Mouse (Mus musculus) retina, embryonic 14.5 days (tissue): Measurements from ENCODE around the gene D1Pas1.

ENCODE experiments used
- DNase-seq: peaks from one replicate; pipeline ENCODE4 v3.0.0-alpha.2; 2015; ENCODE audit warnings: low spot score

D1Pas1 gene

GRCm38 (mm10) chr1:186986506-186986905 lies 19.3 kb downstream of the D1Pas1 start:
- DNase-seq, result peak; percentile 64

DNA sequence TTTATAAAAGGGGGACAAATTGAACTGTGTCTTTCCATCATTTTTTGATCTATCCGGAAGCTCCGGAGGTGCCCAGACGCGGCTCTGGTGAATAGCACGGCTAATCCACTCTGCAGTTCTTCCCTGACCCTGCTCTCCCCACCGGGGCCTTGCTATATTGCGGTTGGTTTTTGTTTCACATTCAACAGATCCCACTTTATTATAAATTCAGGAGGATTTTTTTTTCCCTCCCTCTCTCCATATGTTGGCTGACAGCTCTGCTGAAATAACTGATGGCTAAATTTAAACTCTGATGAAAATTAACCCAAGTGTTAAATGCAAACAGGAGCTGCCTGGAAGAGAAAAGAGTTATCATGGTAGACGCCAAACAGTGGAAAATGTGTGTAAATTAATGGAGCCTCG lies 21.1 kb downstream of the D1Pas1 start:
- DNase-seq, result peak; percentile 24

GRCm38 (mm10) chr1:186988822-186989221 lies 21.6 kb downstream of the D1Pas1 start:
- no peak for DNase-seq

DNA sequence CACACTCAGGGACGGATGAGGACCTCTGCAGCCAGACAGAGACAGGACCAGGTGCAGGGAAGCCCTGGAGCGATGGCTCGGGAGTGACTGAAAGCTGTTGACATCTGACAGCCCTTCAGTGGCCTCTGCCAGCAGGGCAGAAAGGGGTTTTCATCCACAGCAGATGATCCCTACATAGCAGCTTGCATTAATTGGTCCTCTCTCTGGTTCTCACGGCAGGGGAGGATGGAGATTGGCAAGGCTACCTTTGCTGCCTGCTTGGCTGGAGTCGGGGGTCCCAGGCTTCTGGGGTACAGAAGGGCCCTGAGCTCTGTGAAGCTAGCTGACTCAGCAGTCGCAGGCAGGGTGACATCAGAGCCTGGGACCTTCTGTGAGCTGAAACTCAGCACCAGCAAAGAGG lies 24.3 kb downstream of the D1Pas1 start:
- no peak for DNase-seq

DNA sequence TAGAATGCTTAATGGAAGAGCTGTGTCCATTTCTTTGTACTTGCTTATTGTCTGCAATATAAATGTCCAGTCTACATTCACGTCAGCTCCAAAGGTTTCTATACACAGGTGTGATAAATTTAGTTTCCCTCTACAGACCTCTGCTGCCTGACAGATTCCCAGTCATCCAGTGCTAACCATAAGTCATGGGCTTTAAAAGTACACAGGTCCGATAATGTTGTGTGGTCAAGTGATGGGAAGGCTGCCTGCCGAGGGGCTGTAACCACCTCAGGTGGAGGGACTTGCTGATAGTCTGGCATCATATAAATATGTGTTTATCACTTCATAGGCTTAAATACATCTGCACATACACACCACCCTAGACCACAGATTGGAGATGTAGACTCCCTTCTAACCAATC lies 24.9 kb downstream of the D1Pas1 start:
- no peak for DNase-seq

- no peak for DNase-seq
Measured at GRCm38 (mm10) chr1:186997596-186998304, 30.5 kb downstream of the D1Pas1 start.

DNA sequence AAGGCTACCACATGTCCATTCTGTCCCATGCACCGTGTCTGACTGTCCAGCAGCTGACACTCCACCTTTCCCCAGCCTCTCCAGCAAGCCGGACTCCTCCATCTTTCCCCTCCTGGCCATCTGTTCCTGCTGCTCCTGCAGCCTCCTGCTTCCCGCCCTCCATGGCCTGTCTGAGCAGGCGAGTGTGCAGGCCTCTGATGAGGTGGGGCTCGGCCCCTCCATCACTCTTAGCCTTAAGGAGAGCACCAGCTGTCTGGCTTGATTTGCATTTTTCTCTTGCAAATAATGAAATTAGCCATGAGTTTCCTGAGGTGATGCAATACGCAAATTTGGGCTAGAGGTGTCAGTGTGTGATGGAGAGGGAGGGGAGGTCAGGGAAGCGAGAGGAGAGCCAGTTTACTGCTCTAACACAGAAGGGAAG lies 36.2 kb downstream of the D1Pas1 start:
- no peak for DNase-seq

DNA sequence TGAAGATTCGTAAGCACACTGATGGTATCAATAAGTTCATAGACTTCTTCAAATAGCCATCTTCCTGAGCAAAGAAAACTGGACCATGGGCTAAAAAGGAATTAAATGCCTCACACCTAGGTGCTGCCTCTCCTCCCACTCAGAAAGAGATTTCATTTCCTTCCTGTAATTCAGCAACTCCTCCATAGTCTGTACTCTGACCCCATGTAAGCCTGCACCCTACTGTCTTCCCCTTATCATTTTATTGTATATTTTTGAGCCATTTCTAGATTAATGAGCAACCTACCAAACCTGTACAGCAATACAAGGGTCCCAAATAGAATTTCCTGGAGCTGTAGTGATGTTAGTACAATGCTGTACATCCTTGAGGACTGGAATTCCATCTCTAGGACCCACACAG lies 37.1 kb downstream of the D1Pas1 start:
- no peak for DNase-seq

DNA sequence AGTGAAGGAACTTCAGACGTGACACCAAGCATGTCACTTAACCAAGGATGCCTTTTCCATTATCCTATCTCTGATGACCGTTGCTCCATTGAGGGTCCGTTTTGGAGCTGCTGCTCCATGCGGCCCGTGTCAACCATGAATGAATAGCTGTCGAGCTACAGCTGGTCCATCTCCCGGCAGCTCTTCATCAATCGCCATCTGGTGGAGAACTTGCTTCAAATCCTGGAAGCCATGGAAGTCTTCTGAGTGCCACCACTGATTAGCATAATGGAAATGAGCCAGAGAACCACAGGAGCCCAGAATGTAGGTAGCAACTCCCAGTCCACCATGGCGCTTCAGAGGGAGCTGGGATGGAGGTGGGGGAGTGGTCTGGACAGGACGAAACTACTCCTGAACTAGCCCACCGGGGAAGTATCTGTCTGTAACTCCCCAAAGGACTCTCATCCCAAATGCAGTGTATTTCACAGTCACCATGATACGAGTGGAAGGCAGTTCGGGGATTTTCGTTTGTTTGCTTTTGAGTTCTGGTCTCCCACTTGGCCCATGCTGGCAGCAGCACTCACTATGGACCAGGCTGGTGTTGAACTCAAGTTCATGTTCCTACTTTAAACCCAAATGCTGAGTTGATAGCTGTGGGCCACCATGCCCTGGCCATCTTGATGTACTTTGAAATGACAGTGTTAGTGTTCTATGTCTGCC lies 39.2 kb downstream of the D1Pas1 start:
- DNase-seq, result no peak

GRCm38 (mm10) chr1:187008236-187008635 lies 41.0 kb downstream of the D1Pas1 start:
- DNase-seq, result no peak

DNA sequence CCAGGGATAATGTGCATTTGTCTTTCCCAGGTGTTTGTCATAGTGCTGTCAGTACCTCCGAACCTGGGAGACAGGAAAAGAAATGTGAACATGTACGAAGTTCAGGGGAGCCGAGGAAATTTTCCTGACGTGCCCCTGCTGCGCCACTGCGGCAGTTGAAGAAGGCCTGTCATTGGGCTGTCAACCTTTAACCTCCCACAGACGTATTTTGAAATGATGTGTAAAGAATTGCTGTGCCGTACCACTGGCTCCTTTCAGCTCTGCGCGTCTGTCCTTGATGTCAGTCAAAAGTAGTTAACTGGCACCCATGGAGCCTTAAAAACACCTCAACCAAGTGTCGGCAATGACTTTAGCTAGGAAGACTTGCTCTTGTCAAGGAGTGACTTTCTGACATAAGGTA lies 42.9 kb downstream of the D1Pas1 start:
- no peak for DNase-seq

GRCm38 (mm10) chr1:187011601-187012000 lies 44.4 kb downstream of the D1Pas1 start:
- DNase-seq, result no peak

GRCm38 (mm10) chr1:187014141-187014540 lies 46.9 kb downstream of the D1Pas1 start:
- no peak for DNase-seq

GRCm38 (mm10) chr1:187015673-187016072 lies 48.5 kb downstream of the D1Pas1 start:
- DNase-seq, result no peak

DNA sequence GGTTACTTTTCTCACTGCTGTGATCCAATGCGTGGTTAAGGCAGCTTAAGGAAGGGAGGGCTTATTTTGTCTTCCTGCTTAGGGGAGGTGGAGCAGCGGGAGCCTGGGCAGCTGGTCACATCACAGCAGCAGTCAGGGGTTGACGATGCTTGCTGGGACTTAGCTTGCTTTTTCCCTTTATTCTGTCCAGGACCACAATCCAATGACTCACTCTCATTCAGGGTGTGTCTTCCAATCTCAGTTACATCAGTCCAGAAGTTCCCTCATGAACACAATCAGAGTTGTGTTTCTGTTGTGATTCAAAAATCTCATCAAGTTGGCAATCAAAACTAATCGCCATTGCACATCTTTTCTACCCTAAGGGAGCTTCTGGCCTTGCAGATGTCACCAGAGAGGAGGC lies 48.9 kb downstream of the D1Pas1 start:
- no peak for DNase-seq

GRCm38 (mm10) chr1:187020011-187020410 lies 52.8 kb downstream of the D1Pas1 start:
- no peak for DNase-seq
